Mouse (Mus musculus): ENCODE data around the gene Gnb5. TPM values are rescaled to one million over a fixed set of nuclear protein-coding genes. Genes with fewer than 3 reads are reported as not detected.

Gnb5 gene
- total RNA-seq, 2 experiments from 2014 or later, result 7.9 to 11.2 TPM

DNA sequence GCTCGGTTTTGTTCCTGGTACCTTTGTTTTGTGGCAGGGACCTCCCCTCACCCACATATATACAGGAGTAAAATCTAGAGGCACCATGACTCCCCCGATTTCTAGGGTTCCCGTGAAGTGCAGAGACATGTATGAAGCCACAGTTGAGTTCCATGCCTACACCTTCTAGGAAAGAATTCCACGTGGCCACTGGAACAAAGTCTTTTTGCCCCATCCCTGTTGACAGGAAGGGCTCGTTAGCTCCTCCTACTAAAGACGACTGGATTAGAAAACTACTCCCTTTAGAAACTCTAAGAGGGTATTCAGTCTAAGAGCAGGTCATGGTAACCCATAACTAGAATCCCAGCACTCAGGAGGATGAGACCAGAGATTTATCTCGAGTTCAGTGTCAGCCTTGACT lies 1.8 kb upstream of the Gnb5 start:
- DNase-seq, result no peak

- no peak for DNase-seq
Observed at GRCm38 (mm10) chr9:75307015-75307414, 927 bp downstream of the Gnb5 start.

GRCm38 (mm10) chr9:75308621-75309020 lies 2.5 kb downstream of the Gnb5 start:
- no peak for DNase-seq

GRCm38 (mm10) chr9:75312008-75312407 lies 5.9 kb downstream of the Gnb5 start:
- peak; percentile 85 for DNase-seq

DNA sequence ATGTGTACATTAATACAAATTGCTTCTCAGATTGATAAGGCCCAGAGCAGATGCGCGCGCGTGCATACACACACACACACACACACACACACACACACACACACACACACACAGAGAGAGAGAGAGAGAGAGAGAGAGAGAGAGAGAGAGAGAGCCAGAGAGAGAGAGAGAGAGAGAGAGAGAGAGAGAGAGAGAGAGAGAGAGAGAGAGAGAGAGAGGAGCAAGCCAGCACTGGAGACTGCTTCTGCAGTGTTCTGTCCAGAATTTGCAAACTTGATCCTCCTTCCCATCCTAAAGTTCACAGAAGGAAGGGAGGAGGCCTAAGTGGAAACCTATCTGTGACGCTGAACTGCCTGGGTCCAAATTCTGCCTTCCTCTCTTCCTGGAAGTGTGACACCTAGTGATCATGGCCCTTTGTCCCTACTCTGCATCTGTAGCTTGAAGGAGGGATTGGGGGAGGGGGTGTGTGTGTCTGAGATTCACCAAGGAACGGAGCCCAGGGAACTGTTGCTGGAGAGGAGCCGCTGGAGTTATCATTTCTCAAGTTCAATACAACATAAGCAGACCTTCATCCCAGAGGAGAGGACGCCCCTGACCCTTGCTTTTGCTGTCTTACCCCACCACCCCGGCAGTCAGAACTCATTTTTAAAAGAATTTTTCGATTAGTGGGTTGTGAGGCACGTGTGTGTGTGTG lies 7.2 kb downstream of the Gnb5 start:
- DNase-seq, result no peak

GRCm38 (mm10) chr9:75313832-75314516 lies 7.9 kb downstream of the Gnb5 start:
- DNase-seq, result peak; percentile 81

DNA sequence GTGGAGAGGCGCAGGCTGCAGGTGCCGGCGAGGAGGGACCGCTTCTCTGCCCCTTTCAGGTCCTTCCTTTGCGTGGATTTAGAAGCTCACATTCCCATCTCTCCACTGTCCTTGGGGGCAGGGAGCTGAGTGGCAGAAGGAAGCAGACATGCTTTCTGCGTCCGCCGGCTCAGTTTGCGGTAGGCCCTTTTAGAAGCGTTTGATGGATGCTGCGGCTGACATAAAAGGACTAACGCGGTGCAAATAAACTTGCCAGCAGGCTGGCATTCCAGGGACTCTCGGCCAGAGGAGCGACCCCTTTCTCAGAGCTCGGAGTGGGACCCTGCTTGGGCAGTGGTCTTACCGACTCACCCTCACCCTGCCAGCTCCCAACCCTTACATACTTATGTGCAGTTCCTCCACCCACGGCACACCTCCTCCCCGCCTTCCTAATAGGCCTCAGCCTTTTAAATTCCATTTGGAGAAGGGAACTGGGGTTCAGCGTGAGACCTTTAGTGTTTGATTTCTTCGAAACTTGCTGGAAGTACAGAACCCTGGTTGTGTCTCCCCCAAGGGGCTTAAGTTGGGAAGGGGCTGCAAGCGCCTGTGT lies 8.5 kb downstream of the Gnb5 start:
- no peak for DNase-seq

DNA sequence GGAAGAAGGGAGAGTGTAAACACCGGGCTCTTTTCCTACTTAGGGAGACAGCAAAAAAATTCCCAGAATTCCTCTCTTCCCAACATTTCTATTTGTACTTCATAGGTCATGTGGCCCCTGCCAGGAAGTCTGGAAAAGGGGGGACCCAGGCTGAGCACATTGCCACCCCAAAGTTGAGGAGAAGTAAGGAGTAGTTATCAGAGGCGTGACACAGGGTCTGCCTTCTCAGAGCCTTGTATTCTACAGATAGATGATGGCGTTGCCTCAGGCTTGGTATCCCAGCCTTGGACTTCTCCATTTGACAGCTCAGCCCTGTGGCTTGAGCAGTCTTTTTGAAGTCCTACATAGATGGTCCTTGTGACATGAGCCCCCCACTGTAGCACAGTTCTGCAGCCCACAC lies 9.2 kb downstream of the Gnb5 start:
- no peak for DNase-seq

- DNase-seq, result no peak
Observed at GRCm38 (mm10) chr9:75316771-75317170, 10.7 kb downstream of the Gnb5 start.

DNA sequence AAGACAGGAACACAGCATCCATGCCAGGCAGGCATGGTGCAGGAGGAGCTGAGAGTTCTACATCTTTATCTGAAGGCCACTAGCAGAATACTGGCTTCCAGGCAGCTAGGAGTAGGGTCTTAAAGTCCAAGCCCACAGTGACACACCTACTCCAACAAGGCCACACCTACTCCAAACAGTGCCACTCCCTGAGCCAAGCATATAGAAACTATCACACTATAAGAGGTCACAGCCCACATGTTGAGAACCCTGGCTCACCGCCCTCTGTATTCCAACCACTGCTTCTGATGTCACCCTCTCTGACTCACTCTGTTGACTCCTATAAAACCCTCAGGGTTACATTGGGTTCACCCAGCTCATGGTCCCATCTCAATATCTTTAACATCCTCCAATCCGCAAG lies 12.1 kb downstream of the Gnb5 start:
- DNase-seq, result no peak

DNA sequence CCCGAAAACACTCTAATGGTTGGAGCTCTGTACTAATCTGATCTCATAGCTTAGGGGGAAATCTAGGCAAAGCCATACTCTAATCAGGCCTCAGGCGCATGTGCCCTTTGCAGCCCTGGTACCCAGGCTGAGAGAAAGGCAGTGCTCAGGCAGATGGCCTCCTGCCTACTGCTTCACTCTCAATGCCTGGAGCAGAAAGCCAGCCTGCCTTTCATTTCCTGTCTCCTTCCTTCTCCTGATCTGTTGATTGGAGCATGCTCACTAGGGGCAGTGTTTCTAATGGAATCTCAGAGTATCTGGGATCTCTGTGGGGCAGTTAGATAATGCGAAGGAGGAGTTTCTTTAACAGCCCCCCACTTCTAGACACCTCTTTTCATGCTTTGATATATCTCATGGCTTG lies 13.3 kb downstream of the Gnb5 start:
- no peak for DNase-seq

GRCm38 (mm10) chr9:75322099-75322885 lies 16.2 kb downstream of the Gnb5 start:
- DNase-seq, result no peak

DNA sequence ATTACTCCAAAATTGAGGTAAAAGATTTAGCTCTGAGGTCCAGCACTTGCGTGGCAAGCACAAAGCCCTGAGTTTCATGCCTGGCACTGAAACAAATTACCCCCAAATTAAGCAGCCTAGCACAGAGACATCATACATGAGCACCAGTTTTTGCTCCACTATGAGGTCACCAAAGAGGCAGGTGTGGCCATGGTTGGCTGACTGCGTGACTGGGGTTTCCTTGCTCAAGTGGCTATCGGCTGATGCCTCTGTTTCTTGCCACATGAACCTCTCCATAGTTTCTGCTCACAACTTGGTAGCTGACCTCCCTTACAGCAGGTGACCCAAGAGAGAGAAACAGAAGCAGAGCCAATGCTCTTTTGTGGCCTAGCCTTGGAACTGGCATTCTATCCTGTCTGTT lies 22.0 kb downstream of the Gnb5 start:
- DNase-seq, result no peak

- DNase-seq, result no peak
Observed at GRCm38 (mm10) chr9:75330821-75331220, 24.7 kb downstream of the Gnb5 start.

GRCm38 (mm10) chr9:75334440-75334839 lies 28.4 kb downstream of the Gnb5 start:
- no peak for DNase-seq

DNA sequence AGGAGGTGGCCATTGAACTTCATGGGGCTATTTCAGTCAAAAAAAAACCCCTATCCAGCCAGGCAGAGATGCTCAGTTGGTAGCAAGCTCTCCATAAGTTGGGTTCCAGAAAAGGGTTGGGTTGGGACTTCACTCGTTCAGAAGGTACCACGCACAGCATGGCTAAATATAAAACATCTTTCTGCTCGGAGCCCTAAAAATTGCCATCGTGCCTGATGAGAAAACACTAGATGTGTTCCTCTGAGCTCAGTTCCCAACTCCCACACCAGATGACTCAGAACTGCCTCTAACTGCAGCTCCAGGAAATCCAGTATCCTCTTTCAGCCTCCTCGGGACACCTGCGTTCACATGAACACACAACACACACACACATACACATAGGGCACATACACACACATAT lies 31.9 kb downstream of the Gnb5 start:
- no peak for DNase-seq

GRCm38 (mm10) chr9:75342433-75342832 lies 36.3 kb downstream of the Gnb5 start:
- DNase-seq, result no peak

DNA sequence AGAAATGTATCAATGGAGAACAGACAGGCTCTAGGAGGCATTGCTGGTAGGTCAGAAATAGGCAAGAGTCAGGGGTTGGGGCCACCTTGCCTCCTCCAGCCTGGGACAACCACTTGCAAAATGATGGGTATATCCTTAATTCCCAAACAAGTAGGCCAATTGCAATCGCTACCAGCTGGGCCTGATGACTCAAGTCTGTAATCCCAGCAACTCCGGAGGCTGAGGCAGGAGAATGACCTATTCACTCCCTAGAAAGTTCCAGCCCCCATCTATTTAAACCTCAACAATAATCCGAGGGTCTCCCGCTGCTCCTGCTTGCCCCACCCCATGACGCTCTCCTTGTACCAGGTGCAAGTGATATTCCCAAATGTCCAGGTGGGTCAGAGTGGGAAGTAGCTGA lies 41.4 kb downstream of the Gnb5 start, which contains the start of gene Bcl2l10:
Gene Bcl2l10, plus strand, starts transcription at position 301 of the 400 bp plus-strand sequence.
- DNase-seq, result no peak

DNA sequence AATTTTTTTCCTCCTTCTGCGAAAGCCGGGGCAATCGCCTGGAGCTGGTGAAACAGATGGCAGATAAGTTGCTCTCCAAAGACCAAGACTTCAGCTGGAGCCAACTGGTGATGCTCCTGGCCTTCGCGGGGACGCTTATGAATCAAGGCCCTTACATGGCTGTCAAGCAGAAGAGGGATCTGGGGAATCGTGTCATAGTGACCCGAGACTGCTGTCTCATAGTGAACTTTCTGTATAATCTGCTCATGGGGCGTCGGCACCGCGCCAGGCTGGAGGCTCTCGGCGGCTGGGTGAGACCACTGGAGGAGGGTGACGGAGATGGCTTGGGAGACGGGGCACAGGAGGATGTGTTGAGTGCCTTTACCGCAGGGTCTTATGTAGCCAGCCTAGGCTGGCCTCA lies 42.0 kb downstream of the Gnb5 start:
- DNase-seq, result no peak

GRCm38 (mm10) chr9:75348641-75349040 lies 42.6 kb downstream of the Gnb5 start:
- no peak for DNase-seq

DNA sequence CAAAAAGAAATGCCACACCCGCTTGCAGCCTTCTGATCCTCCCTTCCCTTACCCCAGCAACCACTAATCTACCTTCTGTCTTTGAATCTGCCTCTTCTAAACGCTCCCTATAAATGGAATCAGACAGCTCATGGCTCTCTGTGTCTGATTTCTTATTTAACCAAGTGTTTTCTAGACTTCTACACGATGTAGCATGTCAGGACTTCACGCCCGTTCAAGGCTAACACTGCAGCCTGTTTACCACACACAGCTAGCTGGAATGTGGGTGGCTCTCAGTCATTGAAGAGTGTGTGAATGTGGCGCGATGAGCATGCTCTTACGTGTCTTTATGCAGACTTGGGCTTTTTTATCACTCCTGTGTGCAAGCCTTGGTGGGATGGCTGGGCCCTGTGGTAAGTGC lies 47.0 kb downstream of the Gnb5 start:
- DNase-seq, result no peak

- no peak for DNase-seq
Observed at GRCm38 (mm10) chr9:75355783-75356182, 49.7 kb downstream of the Gnb5 start.
